Mouse (Mus musculus) left cerebral cortex, adult 9 months (tissue): Measurements from ENCODE around the gene Rinl.

Source experiments
- DNase-seq, 2 experiments: peaks; one replicate each; pipeline ENCODE4 v3.0.0; 2022; ENCODE audit warnings: low spot score in 2 of 2

The Rinl gene

GRCm38 (mm10) chr7:28822993-28823903 is 34.5 kb downstream of the Rinl start:
- no peak for DNase-seq

GRCm38 (mm10) chr7:28823932-28824331 is 35.2 kb downstream of the Rinl start:
- no peak for DNase-seq

GRCm38 (mm10) chr7:28824941-28825685 is 36.3 kb downstream of the Rinl start, which contains the start of gene Ech1:
TSS of gene Ech1 (plus strand) at chr7:28825217.
- DNase-seq: peak; percentile 76 to 90

GRCm38 (mm10) chr7:28825686-28826401 is 37.1 kb downstream of the Rinl start:
- DNase-seq: no peak

GRCm38 (mm10) chr7:28826402-28826772 is 37.6 kb downstream of the Rinl start:
- no peak for DNase-seq

GRCm38 (mm10) chr7:28827338-28827737 is 38.6 kb downstream of the Rinl start:
- DNase-seq: peak in 1 of 2 experiments; percentile 73

- DNase-seq: no peak
Measured at GRCm38 (mm10) chr7:28829821-28830220, 41.1 kb downstream of the Rinl start.

- no peak for DNase-seq
Measured at GRCm38 (mm10) chr7:28830981-28831380, 42.2 kb downstream of the Rinl start.

GRCm38 (mm10) chr7:28831411-28832125 is 42.8 kb downstream of the Rinl start:
- no peak for DNase-seq

GRCm38 (mm10) chr7:28832137-28832536 is 43.4 kb downstream of the Rinl start:
- no peak for DNase-seq

- DNase-seq: no peak
Measured at GRCm38 (mm10) chr7:28833723-28834347, 45.1 kb downstream of the Rinl start, which contains the start of gene Lgals4. TSS of gene Lgals4 (plus strand) at chr7:28833854.

GRCm38 (mm10) chr7:28836936-28837335 is 48.2 kb downstream of the Rinl start:
- no peak for DNase-seq

- DNase-seq: no peak
Measured at GRCm38 (mm10) chr7:28838331-28838730, 49.6 kb downstream of the Rinl start.

- no peak for DNase-seq
Measured at GRCm38 (mm10) chr7:28847273-28847672, 58.5 kb downstream of the Rinl start.
